Mouse (Mus musculus): ENCODE measurements at regions not wholly inside any gene's neighbourhood (a gene's known extent, or its start where the extent isn't known, plus 50 kb on each side); places are given as distances from the start of the nearest gene placed in this dataset.

DNA sequence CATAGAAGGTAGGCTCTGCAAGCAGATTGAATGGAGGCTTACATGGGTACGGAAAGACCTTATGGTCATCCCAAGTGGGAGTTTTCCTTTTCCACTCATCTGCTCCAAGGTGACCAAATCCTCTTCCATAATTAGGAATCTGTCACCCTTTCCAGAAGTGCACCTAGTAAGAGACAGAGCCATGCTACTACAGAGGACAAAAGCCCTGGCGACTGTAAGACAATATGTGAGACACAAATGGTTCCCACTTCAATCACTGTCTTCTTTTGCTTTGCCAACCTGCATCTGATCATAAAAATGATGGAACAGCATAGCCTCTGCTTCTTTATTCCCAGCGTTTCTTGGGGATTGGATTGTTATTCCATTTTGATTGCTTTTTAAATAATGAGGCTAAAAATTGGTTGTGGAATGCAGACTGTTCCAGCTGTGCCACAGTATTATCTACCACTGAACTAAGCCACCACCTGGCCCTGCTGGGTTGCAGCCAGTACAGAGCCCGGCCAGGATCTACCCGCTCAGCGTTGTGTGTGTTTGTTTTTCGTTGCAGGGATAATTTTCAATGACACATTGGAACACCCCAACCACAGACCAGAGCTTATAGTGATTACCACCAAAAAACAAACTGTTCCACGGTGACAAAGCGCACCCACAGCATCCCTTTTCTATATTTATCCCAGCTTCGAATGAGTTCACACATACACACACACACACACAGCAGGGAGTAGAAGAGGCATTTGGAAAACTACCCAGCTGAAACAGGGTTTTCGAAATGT, 72.8 kb upstream of the Oprm1 start:
- H3K4me1 ChIP-seq (ENCODE audit: control insufficient read depth, insufficient read depth, low read length) = no peaks in the 10 kb centered on the region

DNA sequence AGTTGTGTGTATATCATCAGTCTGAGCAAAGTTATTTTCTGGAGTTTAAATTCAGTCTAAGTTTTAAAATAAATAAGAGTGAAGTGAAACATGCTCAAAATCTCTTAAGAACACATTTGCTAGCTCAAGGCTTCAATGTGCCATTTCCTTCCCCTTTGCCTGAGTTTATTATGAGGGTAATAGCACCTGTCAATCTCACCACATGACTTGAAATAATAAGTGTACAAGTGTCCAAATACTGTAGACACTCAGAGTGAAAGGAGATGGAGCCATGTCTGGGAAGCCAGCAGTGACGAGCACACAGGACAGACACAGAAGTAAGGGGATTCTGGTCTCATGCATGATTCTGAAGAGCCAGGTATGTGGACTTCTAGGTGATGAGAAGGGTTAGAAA, 72.2 kb upstream of the Oprm1 start:
- Histone ChIP-seq H3K4me1 (ENCODE audit: control insufficient read depth, insufficient read depth, low read length) (no peaks in the 10 kb centered on the region), H3K9ac (ENCODE audit: low read depth, poor library complexity, severe bottlenecking) (no peak overlapping the region), H3K27me3 (ENCODE audit: control insufficient read depth, insufficient read depth, low read length, poor library complexity, severe bottlenecking) (no peaks in the 10 kb centered on the region), H3K36me3 (ENCODE audit: control insufficient read depth, insufficient read depth, low read length, poor library complexity, severe bottlenecking) (no peaks in the 10 kb centered on the region), H3K27ac (ENCODE audit: insufficient read depth, low read length) (no peak overlapping the region), H3K9me3 (replicated peaks; ENCODE audit: control insufficient read depth, insufficient read depth, low read length, poor library complexity, severe bottlenecking) (no peaks in the 10 kb centered on the region), H3K4me3 (ENCODE audit: low read depth, low read length) (no peak overlapping the region)
- no peak for TF ChIP-seq EP300 (IDR thresholded peaks at IDR 0.05; ENCODE audit: insufficient read depth, low read depth, low read length)
- no peak for TF ChIP-seq POLR2A (IDR thresholded peaks at IDR 0.05; ENCODE audit: insufficient read depth, low read length)
- TF ChIP-seq CTCF (IDR thresholded peaks at IDR 0.05; ENCODE audit: low read depth, low read length) = no peak

More for the DNA sequence above, 72.8 kb upstream of the Oprm1 start:
- Histone ChIP-seq H3K9ac (ENCODE audit: low read depth, poor library complexity, severe bottlenecking) (no peak overlapping the region), H3K9me3 (replicated peaks; ENCODE audit: control insufficient read depth, insufficient read depth, low read length, poor library complexity, severe bottlenecking) (no peaks in the 10 kb centered on the region), H3K27me3 (ENCODE audit: control insufficient read depth, insufficient read depth, low read length, poor library complexity, severe bottlenecking) (no peaks in the 10 kb centered on the region), H3K4me3 (ENCODE audit: low read depth, low read length) (no peak overlapping the region), H3K36me3 (ENCODE audit: control insufficient read depth, insufficient read depth, low read length, poor library complexity, severe bottlenecking) (no peaks in the 10 kb centered on the region), H3K27ac (ENCODE audit: insufficient read depth, low read length) (no peak overlapping the region)
- TF ChIP-seq EP300 (IDR thresholded peaks at IDR 0.05; ENCODE audit: insufficient read depth, low read depth, low read length) (no peak), POLR2A (IDR thresholded peaks at IDR 0.05; ENCODE audit: insufficient read depth, low read length) (no peak), CTCF (IDR thresholded peaks at IDR 0.05; ENCODE audit: low read depth, low read length) (no peak)
